Mouse (Mus musculus): Measurements from ENCODE around the gene Sf1.

GRCm38 (mm10) chr19:6331178-6331577 is 32.3 kb upstream of the Sf1 start:
- no peak for TF ChIP-seq CTCF (IDR thresholded peaks at IDR 0.05; ENCODE audit: low read depth)
- no peak for TF ChIP-seq EP300 (IDR thresholded peaks at IDR 0.05; ENCODE audit: low read depth)

Data from liver, embryonic 14.5 days (tissue).